Mouse (Mus musculus) midbrain, embryonic 11.5 days (tissue): Measurements from ENCODE around the gene Umps. TPM values are rescaled to one million over a fixed set of nuclear protein-coding genes. Genes with fewer than 3 reads are reported as not detected.

Experiments used
- ATAC-seq: fragments of 200-750 bp; cut with Nextera tagmentation; 2 replicates; pipeline ENCODE4 v1.8.0; 2017; ENCODE audit warnings: moderate TSS enrichment, moderate library complexity; ENCODE audit not compliant: low FRiP score
- DNase-seq: peaks from one replicate; pipeline ENCODE4 v3.0.0; 2015; ENCODE audit warnings: low spot score; ENCODE audit errors: missing footprints
- H3K27ac ChIP-seq: fragments of 300-500 bp; sonication (generic); 2 replicates; pipeline ENCODE4 v1.5.1; 2014; ENCODE audit warnings: low read depth, low read length
- H3K27me3 ChIP-seq: fragments of 300-500 bp; sonication (generic); 2 replicates; pipeline ENCODE4 v1.6.1; 2014; ENCODE audit warnings: mild to moderate bottlenecking, low read length, moderate library complexity, mixed read lengths; ENCODE audit not compliant: control insufficient read depth, insufficient read depth
- H3K36me3 ChIP-seq: fragments of 300-500 bp; sonication (generic); 2 replicates; pipeline ENCODE4 v1.6.1; 2014; ENCODE audit warnings: mild to moderate bottlenecking, low read length, moderate library complexity, mixed read lengths; ENCODE audit not compliant: control insufficient read depth, insufficient read depth
- H3K4me1 ChIP-seq: fragments of 300-500 bp; sonication (generic); 2 replicates; pipeline ENCODE4 v1.6.1; 2014; ENCODE audit warnings: low read length; ENCODE audit not compliant: control insufficient read depth, insufficient read depth
- H3K4me2 ChIP-seq: fragments of 300-500 bp; sonication (generic); 2 replicates; pipeline ENCODE4 v1.6.1; 2014; ENCODE audit warnings: mild to moderate bottlenecking, moderate library complexity
- H3K4me3 ChIP-seq: fragments of 300-500 bp; sonication (generic); 2 replicates; pipeline ENCODE4 v1.5.1; 2014; ENCODE audit warnings: low read depth, low read length
- H3K9ac ChIP-seq: fragments of 300-500 bp; sonication (generic); 2 replicates; pipeline ENCODE4 v1.6.1; 2014; ENCODE audit warnings: low read length
- H3K9me3 ChIP-seq: fragments of 300-500 bp; sonication (generic); 2 replicates; pipeline ENCODE4 v1.6.1; 2016; ENCODE audit warnings: low read length; ENCODE audit not compliant: control insufficient read depth
- WGBS: fragments of 180-500 bp; shearing (Covaris S2); extraction: QIAGEN DNeasy Blood & Tissue Kit; methylation state at CpG from one replicate; pipeline ENCODE4 v1.1.7; 2014; 5-methylcytosine and 5-hydroxymethylcytosine counted together
- polyA plus RNA-seq: library from polyadenylated mRNA; unstranded; fragments of >200 nt; fragmentation: Nextera tagmentation; extraction: Ambion mirVana; gene quantifications from 2 replicates; pipeline ENCODE4 v1.2.1, GENCODE M21; 2014

The Umps gene
- polyA plus RNA-seq, 1 experiment from 2014 or later, result 72.9 TPM

DNA sequence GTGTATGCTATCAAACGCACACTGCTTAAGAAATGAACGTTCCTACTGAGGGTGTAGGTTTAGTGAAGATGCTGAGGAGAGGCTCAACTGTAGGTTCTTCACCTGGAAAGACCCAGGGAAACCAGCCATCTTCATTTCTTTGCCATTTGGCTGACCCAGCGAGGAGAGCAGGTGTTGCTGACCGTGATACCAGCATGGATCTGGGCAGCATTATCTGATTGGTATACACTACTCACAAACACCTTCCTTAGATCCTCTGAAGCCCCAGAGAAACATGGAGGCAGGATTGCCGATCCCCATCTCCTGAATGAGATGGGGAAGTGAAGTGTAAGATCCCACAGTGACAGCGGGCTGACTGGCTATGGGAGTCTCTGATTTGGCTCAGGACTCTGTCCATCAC, 31.2 kb upstream of the Umps start:
- Histone ChIP-seq H3K4me2 (no peak overlapping the region), H3K36me3 (no peaks in the 10 kb centered on the region), H3K4me1 (no peaks in the 10 kb centered on the region), H3K4me3 (no peak overlapping the region), H3K9me3 (no peaks in the 10 kb centered on the region), H3K27ac (no peak overlapping the region), H3K27me3 (no peaks in the 10 kb centered on the region), H3K9ac (no peak overlapping the region)
- ATAC-seq (no peak), DNase-seq (no peak)
- 87% methylated on average over 6 of the region's 6 CpGs for WGBS

DNA sequence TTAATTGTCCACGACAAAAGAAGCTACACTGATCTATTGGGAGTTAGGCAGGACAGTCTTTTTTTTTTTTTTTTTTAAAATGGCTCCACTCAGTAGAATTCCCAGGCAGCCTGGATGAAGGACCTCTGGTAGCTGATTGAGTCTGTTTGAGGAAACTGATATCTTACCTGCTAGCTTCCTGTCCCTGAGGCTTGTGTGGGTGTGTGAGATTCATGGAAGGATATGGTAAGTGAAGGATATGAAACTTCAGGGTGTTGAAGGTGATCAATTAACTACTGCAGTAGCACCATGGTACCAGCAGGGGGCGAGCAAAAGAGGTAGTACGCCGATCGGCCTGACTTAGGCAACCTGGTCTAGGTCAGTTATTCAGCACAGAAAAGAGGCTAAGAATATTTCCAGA, 29.2 kb upstream of the Umps start:
- H3K36me3 ChIP-seq, result no peaks in the 10 kb centered on the region
- H3K27ac ChIP-seq, result no peak overlapping the region
- ATAC-seq (0 out of 2 replicates have a peak, but pooled peaks have one; percentile 19), DNase-seq (peak; percentile 92)
- H3K9me3 ChIP-seq, result no peaks in the 10 kb centered on the region
- no peaks in the 10 kb centered on the region for H3K27me3 ChIP-seq
- 5% methylated on average over 5 of the region's 5 CpGs for WGBS
- H3K9ac ChIP-seq, result no peak overlapping the region
- no peaks in the 10 kb centered on the region for H3K4me1 ChIP-seq
- no peak overlapping the region for H3K4me2 ChIP-seq
- no peak overlapping the region for H3K4me3 ChIP-seq

DNA sequence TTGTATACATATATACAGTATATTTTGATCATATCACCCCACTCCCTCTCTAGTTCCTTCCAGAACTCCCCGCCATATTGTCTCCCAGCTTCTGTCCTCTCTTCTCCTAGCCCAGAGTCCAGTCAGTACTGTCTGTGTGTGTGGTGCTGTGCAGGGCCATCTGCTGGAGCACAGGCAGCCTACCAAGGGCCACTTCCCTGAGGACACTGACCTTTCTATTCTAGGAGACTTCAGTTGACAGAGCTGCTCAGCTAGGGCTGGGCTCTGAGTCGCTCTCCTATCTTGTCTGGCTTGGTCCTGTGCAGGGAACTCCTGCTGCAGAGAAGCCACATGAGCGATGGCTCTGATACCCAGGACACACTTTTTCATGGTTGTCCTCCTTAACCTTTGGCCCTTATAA, 28.7 kb upstream of the Umps start:
- no peak overlapping the region for H3K4me2 ChIP-seq
- ATAC-seq (no peak), DNase-seq (no peak)
- no peaks in the 10 kb centered on the region for H3K9me3 ChIP-seq
- no peak overlapping the region for H3K9ac ChIP-seq
- no peak overlapping the region for H3K4me3 ChIP-seq
- H3K36me3 ChIP-seq, result no peaks in the 10 kb centered on the region
- no peaks in the 10 kb centered on the region for H3K4me1 ChIP-seq
- no peak overlapping the region for H3K27ac ChIP-seq
- WGBS, result 88% methylated on average over 3 of the region's 3 CpGs
- H3K27me3 ChIP-seq, result no peaks in the 10 kb centered on the region

DNA sequence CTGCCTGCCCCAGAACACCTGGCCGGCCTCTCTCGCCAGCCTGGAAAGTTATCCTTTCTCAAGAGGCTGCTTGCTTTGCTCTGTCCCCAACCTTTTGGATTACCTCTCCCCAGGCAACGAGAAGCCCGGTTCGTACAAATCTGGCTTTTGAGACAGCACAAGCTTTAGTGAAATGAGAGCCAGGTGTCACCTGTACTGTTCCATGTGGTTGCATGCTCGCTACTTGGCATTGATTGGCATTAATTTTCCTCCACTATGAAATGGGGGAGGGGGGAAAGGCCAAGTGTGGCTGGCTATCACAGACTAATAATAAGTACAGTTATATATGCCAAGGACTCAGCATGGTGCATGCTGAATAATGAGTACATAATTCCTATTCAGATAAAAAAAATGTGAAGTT, 27.5 kb upstream of the Umps start:
- Histone ChIP-seq H3K9me3 (no peaks in the 10 kb centered on the region), H3K9ac (no peak overlapping the region), H3K4me2 (no peak overlapping the region), H3K27me3 (no peaks in the 10 kb centered on the region), H3K4me1 (no peaks in the 10 kb centered on the region), H3K4me3 (no peak overlapping the region), H3K27ac (no peak overlapping the region), H3K36me3 (no peaks in the 10 kb centered on the region)
- DNase-seq (no peak), ATAC-seq (no peak)
- WGBS, result 89% methylated on average over 6 of the region's 6 CpGs

DNA sequence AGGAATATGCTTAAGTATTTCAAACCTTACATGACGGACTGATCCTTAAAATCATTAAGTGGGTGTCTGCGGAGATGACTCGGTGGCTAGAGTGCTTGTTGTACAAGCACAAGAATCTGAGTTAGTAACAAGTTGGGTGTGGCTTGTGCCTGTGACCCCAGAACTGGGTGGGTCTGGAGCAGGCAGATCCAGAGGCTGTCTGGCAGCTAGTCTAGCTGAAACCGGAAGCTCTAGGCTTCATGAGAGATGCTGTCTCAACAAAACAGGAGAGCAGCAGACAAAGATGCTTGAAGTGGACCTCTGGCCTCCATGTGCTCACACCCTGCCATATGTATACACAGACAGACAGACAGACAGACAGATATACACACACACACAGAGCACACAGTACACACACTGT, 23.9 kb upstream of the Umps start:
- no peaks in the 10 kb centered on the region for H3K27me3 ChIP-seq
- ATAC-seq, result no peak
- no peaks in the 10 kb centered on the region for H3K9me3 ChIP-seq
- no peak overlapping the region for H3K4me3 ChIP-seq
- no peak for DNase-seq
- H3K27ac ChIP-seq, result no peak overlapping the region
- no peak overlapping the region for H3K4me2 ChIP-seq
- no peaks in the 10 kb centered on the region for H3K36me3 ChIP-seq
- H3K4me1 ChIP-seq, result no peaks in the 10 kb centered on the region
- WGBS, result 82% methylated on average over 4 of the region's 4 CpGs
- no peak overlapping the region for H3K9ac ChIP-seq

DNA sequence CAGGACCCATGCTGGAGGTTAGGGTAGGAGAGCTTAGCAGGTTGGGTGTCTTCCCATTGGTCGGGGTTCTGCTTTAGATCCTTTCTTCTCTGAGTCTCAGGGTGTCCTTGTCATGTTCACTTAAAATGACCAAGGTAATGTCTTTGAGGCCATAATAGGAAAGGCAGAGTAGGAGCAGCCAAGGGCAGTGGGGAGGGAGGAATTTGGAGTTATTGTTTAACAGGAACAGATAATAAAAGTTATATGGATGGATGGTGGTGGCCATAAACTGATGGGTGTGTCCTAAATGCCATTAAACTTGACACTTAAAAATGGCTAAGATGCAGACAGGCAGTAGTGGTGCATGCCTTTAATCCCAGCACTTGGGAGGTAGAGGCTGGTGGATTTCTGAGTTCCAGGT, 22.3 kb upstream of the Umps start:
- H3K9me3 ChIP-seq, result no peaks in the 10 kb centered on the region
- H3K27me3 ChIP-seq, result no peaks in the 10 kb centered on the region
- 81% methylated on average over 1 of the region's 1 CpGs for WGBS
- no peak overlapping the region for H3K9ac ChIP-seq
- ATAC-seq (no peak), DNase-seq (no peak)
- H3K36me3 ChIP-seq, result no peaks in the 10 kb centered on the region
- H3K4me3 ChIP-seq, result no peak overlapping the region
- H3K4me1 ChIP-seq, result no peaks in the 10 kb centered on the region
- H3K4me2 ChIP-seq, result no peak overlapping the region
- no peak overlapping the region for H3K27ac ChIP-seq

DNA sequence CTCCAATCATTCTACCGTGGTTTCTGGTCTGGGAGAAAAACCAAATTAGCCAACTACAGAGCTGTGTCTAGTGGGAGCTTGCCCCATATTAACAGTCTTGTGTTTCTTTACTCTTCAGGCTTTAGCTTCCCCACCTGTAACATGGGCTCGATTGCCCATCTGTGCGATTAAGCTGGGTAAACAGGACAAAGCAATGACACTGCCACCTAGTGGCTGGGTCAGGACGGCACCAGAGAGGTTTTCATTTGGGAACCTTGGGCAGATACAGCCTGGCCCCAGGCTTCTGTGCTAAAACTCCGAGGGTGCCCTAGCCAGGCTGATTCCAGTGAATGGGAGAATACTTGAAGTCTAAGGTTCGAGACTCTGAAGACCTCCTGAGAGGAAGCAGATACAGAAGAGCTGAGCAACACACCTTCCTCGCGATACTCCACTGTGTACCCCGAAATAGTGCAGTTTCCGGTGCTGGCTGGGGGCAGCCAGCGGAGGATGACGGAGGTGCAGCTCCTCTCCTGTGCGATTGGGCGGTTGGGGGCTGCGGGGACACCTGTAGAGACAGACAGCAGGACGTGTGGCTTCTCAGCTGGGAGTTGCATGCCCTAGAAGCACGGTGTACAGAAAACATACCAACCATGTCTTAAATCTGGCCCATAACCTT, 21.6 kb upstream of the Umps start:
- H3K9ac ChIP-seq, result no peak overlapping the region
- H3K4me2 ChIP-seq, result no peak overlapping the region
- DNase-seq (peak; percentile 88), ATAC-seq (no peak)
- no peak overlapping the region for H3K4me3 ChIP-seq
- no peaks in the 10 kb centered on the region for H3K9me3 ChIP-seq
- H3K27me3 ChIP-seq, result no peaks in the 10 kb centered on the region
- H3K4me1 ChIP-seq, result no peaks in the 10 kb centered on the region
- 62% methylated on average over 17 of the region's 17 CpGs for WGBS
- H3K36me3 ChIP-seq, result no peaks in the 10 kb centered on the region
- H3K27ac ChIP-seq, result no peak overlapping the region

DNA sequence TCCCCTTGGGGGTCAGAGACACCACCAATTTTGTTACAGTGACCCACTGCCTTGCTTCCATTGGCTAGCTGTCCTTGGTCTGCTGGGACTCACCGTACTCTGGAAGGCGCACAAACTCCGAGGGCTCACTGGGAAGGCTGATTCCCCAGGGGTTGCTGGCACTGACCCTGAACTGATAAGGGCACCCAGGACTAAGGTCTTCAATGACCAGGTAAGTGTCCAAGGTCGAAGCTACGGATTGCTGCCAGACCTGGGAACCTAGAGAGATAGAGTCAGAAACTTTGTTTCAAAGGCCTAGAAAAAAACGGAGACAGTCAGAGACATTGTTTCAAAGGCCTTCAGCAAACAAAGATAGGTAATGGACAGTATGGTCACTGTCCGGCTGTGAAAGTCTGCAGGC, 20.2 kb upstream of the Umps start:
- no peaks in the 10 kb centered on the region for H3K4me1 ChIP-seq
- H3K27me3 ChIP-seq, result no peaks in the 10 kb centered on the region
- H3K4me3 ChIP-seq, result no peak overlapping the region
- H3K9ac ChIP-seq, result no peak overlapping the region
- H3K9me3 ChIP-seq, result no peaks in the 10 kb centered on the region
- H3K36me3 ChIP-seq, result no peaks in the 10 kb centered on the region
- H3K4me2 ChIP-seq, result no peak overlapping the region
- ATAC-seq (no peak), DNase-seq (no peak)
- no peak overlapping the region for H3K27ac ChIP-seq
- WGBS, result 90% methylated on average over 7 of the region's 7 CpGs

DNA sequence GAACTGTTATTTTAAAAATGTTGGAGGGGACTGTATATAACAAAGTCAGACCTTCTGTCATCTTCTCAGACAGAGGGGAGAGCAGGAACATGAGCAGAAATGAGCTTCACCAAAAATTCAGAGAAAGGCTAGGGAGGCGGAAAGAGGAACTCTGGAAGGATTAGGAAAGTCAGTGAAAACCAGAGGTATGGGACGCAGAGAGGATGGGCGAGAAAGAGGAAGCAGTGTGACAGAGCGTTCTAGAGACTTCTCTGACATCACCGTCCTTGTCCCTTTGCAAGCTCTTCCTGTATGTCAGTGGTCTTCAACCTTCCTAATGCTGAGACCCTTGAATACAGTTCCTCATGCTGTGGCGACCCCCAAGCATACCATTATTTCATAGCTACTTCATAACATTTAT, 18.5 kb upstream of the Umps start:
- WGBS, result 88% methylated on average over 6 of the region's 6 CpGs
- no peaks in the 10 kb centered on the region for H3K36me3 ChIP-seq
- H3K27me3 ChIP-seq, result no peaks in the 10 kb centered on the region
- no peak overlapping the region for H3K9ac ChIP-seq
- DNase-seq (no peak), ATAC-seq (no peak)
- no peaks in the 10 kb centered on the region for H3K4me1 ChIP-seq
- no peak overlapping the region for H3K4me3 ChIP-seq
- H3K9me3 ChIP-seq, result no peaks in the 10 kb centered on the region
- H3K27ac ChIP-seq, result no peak overlapping the region
- no peak overlapping the region for H3K4me2 ChIP-seq
